ENCODE assay signal across 1 mouse cellular context in the genomic region with DNA sequence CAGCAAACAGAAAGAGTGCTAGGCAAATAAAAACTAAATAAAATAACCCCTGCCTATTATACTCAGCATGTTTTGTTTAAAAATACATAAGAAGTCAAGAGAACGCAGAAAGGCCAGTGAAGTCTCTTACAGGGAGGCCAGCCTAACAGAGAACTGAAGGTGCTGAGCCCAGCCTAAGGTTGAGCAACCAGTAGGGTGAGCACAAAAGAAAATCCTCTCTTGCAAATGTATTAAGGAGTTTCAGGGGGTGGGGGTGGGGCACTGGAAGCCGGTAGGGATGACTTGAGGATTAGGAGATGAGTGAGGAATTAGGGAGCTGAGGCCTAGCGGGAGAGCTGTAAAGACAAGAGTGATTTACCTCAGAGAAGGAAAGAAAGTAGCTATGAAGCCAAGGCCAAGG.
TF ChIP-seq lines count a peak whose summit lies in the region.

No protein-coding gene starts in this region.

TF ChIP-seq in CH12.LX, 34 proteins besides CTCF, POLR2A, EP300 and RAD21:
- TF ChIP-seq ZKSCAN1 (IDR thresholded peaks at IDR 0.05; ENCODE audit: borderline replicate concordance, low read depth, low read length) (no peak), CHD2 (IDR thresholded peaks at IDR 0.05; ENCODE audit: low read length) (peak; percentile 42; the same call in 1 of the 2 replicates), ZNF384 (IDR thresholded peaks at IDR 0.05; ENCODE audit: low read depth, low read length) (no peak)
